Mouse (Mus musculus) ES-E14 (cell line): ENCODE measurements at regions not wholly inside any gene's neighbourhood (a gene's known extent, or its start where the extent isn't known, plus 50 kb on each side); places are given as distances from the start of the nearest gene placed in this dataset.

Experiments
- CHD2 ChIP-seq: IDR thresholded peaks from 2 replicates; pipeline ENCODE4 v1.6.1; 2014; ENCODE audit warnings: mild to moderate bottlenecking, low read depth, low read length, inconsistent platforms
- HCFC1 ChIP-seq: IDR thresholded peaks from 2 replicates; pipeline ENCODE4 v1.6.1; 2012; ENCODE audit warnings: low read length, inconsistent platforms, borderline replicate concordance; ENCODE audit not compliant: insufficient read depth
- ZC3H11A ChIP-seq: IDR thresholded peaks from 2 replicates; pipeline ENCODE4 v1.6.1; 2012; ENCODE audit warnings: low read depth, mild to moderate bottlenecking, inconsistent platforms, low read length, borderline replicate concordance

GRCm38 (mm10) chr3:157723184-157723583 lies 156.5 kb downstream of the Ptger3 start:
- TF ChIP-seq ZC3H11A = no peak
- no peak for TF ChIP-seq HCFC1
- no peak for TF ChIP-seq CHD2
